Mouse (Mus musculus): ENCODE data around the gene Hspa4l. TPM values are rescaled to one million over a fixed set of nuclear protein-coding genes. Genes with fewer than 3 reads are reported as not detected.

The Hspa4l gene
- polyA plus RNA-seq (2017; shearing (Covaris generic)) = 10 to 100 TPM; 21.5 to 44.4 (median 25.4) TPM

- no peak for ATAC-seq
These were observed at the start of gene Hspa4l for GRCm38 (mm10) chr3:40744024-40744835. Hspa4l (plus strand) TSS chr3:40744495.

- ATAC-seq = no peak
These were observed 49.1 kb upstream of the Hspa4l start for GRCm38 (mm10) chr3:40695162-40695561.

- ATAC-seq = no peak
These were observed 45.5 kb upstream of the Hspa4l start for GRCm38 (mm10) chr3:40698834-40699233.

- ATAC-seq = no peak
These were observed 39.4 kb upstream of the Hspa4l start for GRCm38 (mm10) chr3:40704816-40705430.

- no peak for ATAC-seq
These were observed 35.6 kb upstream of the Hspa4l start, which contains the start of gene Slc25a31 for GRCm38 (mm10) chr3:40708655-40709054. Slc25a31 (plus strand) TSS chr3:40708855.

GRCm38 (mm10) chr3:40716056-40716455 lies 28.2 kb upstream of the Hspa4l start:
- no peak for ATAC-seq

GRCm38 (mm10) chr3:40719022-40719421 lies 25.3 kb upstream of the Hspa4l start:
- ATAC-seq = no peak

GRCm38 (mm10) chr3:40738381-40738912 lies 5.8 kb upstream of the Hspa4l start:
- no peak for ATAC-seq

- peak; percentile 75 for ATAC-seq
These were observed 753 bp downstream of the Hspa4l start for GRCm38 (mm10) chr3:40744836-40745660.

- ATAC-seq = peak; percentile 55
These were observed 1.6 kb downstream of the Hspa4l start for GRCm38 (mm10) chr3:40745661-40746547.

GRCm38 (mm10) chr3:40760746-40761145 lies 16.5 kb downstream of the Hspa4l start:
- ATAC-seq = peak; percentile 79

- ATAC-seq = peak; percentile 39
These were observed 17.0 kb downstream of the Hspa4l start for GRCm38 (mm10) chr3:40761312-40761711.

GRCm38 (mm10) chr3:40793783-40794182 lies 49.5 kb downstream of the Hspa4l start:
- no peak for ATAC-seq

- ATAC-seq = no peak
These were observed 53.8 kb downstream of the Hspa4l start for GRCm38 (mm10) chr3:40798054-40798453.

- peak; percentile 46 for ATAC-seq
These were observed 54.2 kb downstream of the Hspa4l start for GRCm38 (mm10) chr3:40798500-40798899.

GRCm38 (mm10) chr3:40799530-40800372 lies 55.5 kb downstream of the Hspa4l start, which contains the start of gene Plk4:
Plk4 (plus strand) TSS chr3:40800019.
- peak; percentile 90 for ATAC-seq

- peak; percentile 23 for ATAC-seq
These were observed 56.1 kb downstream of the Hspa4l start for GRCm38 (mm10) chr3:40800373-40800823.

GRCm38 (mm10) chr3:40806871-40807270 lies 62.6 kb downstream of the Hspa4l start:
- peak; percentile 19 for ATAC-seq

GRCm38 (mm10) chr3:40808686-40809085 lies 64.4 kb downstream of the Hspa4l start:
- ATAC-seq = no peak

GRCm38 (mm10) chr3:40809894-40810293 lies 65.6 kb downstream of the Hspa4l start:
- no peak for ATAC-seq
